Mouse (Mus musculus) hindbrain, embryonic 13.5 days (tissue): ENCODE measurements around the gene Layn. TPM values are rescaled to one million over a fixed set of nuclear protein-coding genes. Genes with fewer than 3 reads are reported as not detected.
A peak's percentile ranks its signal among the peaks of the same experiment; 100 is the strongest.

ENCODE experiments used
- microRNA counts: library from miRNA; unstranded; fragments of <30 nt; microRNA quantifications from one replicate; lab custom pipeline; 2016
- microRNA-seq: library from miRNA; unstranded; fragments of <30 nt; microRNA quantifications from one replicate; pipeline ENCODE4, GENCODE M21; 2016
- polyA plus RNA-seq: library from polyadenylated mRNA; unstranded; fragments of >200 nt; fragmentation: Nextera tagmentation; extraction: Ambion mirVana; gene quantifications from 2 replicates; pipeline ENCODE4 v1.2.1, GENCODE M21; 2015

Layn gene
- polyA plus RNA-seq, 1 experiment from 2014 or later: 2.1 TPM

MicroRNAs encoded within 50 kb of the gene (microRNA counts, 519-probe panel; counts per million panel counts)
- microRNA mmu-miR-34b-3p (lab: Ali Mortazavi, UCI): 2,265 counts per million, percentile 17 among the panel's probes with 10 or more counts
- microRNA mmu-miR-34b-5p (lab: Ali Mortazavi, UCI): 1,761 counts per million, percentile 9 among the panel's probes with 10 or more counts
- 4,641 counts per million, percentile 77 among the panel's probes with 10 or more counts for microRNA mmu-miR-34c (lab: Ali Mortazavi, UCI)

Small RNA genes lying within 50 kb of the gene (microRNA-seq; reads per million reads assigned to microRNA genes)
- gene Mir34b (44.9 reads per million, percentile 40 among the genes with 10 or more reads in this experiment), gene Mir34c (1,459 reads per million, percentile 80 among the genes with 10 or more reads in this experiment)

Other genes with a start within 250 kb of the Layn start
- 53.5 and 54.4 TPM in 2 replicates for gene Ppp2r1b, start 231.8 kb downstream of the Layn start, polyA plus RNA-seq
- 14.3 and 14.9 TPM in 2 replicates for gene Sik2, start 68.0 kb downstream of the Layn start, polyA plus RNA-seq
- not detected in 2 replicates for gene Btg4, start 16.2 kb downstream of the Layn start, polyA plus RNA-seq
- 1.2 and 2.1 TPM in 2 replicates for gene 4833427G06Rik, start 25.0 kb upstream of the Layn start, polyA plus RNA-seq
- gene Gm32742, start 88.4 kb upstream of the Layn start, polyA plus RNA-seq: 0.04 TPM in 1 of 2 replicates, not detected in the other
- gene Pou2af1, start 136.6 kb upstream of the Layn start, polyA plus RNA-seq: 0.17 TPM in 1 of 2 replicates, not detected in the other
- 1.00 and 1.2 TPM in 2 replicates for gene Colca2, start 201.5 kb upstream of the Layn start, polyA plus RNA-seq